Mouse (Mus musculus): Measurements from ENCODE around the gene Ifitm6.

Ifitm6 gene

DNA sequence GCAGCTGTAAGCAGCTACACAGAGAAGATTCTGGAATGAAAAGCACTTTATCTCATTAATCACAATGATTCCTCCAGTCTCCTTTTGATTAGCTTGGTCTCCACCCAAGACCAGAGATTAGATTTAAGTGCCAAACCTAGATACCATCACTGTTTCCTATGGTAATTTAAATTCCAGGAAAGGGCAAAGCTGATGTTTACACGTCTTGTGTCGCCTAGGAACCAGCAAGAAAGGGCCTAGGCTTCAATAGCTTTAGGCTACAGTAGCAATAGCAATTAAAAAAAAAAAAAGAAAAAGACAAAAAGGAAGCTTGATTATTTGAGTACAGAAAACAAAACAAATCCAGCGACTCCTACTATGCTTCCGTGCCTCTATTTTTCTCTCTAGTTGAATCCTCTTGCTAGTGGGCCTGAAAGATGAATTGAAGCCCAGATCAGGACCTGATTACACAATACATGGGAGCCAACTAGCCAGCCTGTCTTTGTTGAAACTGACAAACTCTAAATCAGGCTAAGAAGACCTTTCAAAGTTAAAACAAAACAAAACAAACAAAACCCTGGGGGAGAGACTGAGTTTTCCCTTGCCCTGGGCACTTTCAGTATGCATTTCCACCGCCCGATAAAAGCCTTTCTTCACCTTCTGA lies 8.5 kb upstream of the Ifitm6 start:
- no peak for TF ChIP-seq GATA4 (IDR thresholded peaks at IDR 0.05; ENCODE audit: insufficient replicate concordance, low read length)

DNA sequence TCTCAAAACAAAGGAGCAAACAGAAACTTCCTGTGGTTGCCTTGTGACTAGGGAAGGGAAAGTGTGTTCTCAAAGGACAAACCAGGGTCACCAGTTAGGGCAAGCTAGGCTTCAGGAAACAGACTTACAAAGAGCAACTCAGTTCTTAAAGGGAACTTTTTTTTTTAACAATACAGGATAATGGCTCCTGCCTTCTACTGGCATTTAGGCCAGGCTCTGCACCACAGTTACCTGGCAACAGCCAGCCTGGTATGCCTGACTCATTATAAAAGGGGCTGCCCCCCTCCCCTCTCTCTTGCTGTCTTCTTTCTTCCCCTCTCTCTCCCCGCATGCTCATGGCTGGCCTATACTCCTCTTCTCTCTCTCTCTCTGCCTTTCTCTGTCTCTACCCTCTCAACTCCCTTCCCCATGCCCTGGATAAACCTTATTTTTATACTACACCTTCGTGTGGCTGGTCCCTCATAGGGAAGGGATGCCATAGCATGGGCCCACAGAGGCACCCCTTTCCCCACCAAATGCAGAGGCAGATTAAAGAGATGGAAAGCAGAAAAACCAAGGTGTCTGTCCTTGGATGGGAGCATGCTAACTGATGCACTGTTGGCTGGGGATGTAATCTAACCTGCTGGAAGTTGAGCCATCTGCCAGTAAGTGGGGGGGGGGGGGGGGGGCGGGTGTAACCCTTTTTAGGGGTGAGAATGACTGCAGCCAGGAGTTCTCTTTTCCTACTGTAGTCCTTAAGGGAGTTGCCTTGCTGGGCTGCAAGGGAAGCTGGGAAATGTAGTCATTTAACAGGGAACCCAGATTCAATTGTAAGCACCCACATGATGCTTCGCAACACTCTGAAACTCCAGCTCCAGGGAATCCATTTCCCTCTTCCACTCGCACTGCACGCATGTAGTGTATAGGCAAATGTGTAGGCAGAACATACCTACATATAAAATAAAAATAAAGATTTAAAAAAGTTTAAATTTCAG lies 7.4 kb upstream of the Ifitm6 start:
- no peak for TF ChIP-seq GATA4 (IDR thresholded peaks at IDR 0.05; ENCODE audit: insufficient replicate concordance, low read length)

DNA sequence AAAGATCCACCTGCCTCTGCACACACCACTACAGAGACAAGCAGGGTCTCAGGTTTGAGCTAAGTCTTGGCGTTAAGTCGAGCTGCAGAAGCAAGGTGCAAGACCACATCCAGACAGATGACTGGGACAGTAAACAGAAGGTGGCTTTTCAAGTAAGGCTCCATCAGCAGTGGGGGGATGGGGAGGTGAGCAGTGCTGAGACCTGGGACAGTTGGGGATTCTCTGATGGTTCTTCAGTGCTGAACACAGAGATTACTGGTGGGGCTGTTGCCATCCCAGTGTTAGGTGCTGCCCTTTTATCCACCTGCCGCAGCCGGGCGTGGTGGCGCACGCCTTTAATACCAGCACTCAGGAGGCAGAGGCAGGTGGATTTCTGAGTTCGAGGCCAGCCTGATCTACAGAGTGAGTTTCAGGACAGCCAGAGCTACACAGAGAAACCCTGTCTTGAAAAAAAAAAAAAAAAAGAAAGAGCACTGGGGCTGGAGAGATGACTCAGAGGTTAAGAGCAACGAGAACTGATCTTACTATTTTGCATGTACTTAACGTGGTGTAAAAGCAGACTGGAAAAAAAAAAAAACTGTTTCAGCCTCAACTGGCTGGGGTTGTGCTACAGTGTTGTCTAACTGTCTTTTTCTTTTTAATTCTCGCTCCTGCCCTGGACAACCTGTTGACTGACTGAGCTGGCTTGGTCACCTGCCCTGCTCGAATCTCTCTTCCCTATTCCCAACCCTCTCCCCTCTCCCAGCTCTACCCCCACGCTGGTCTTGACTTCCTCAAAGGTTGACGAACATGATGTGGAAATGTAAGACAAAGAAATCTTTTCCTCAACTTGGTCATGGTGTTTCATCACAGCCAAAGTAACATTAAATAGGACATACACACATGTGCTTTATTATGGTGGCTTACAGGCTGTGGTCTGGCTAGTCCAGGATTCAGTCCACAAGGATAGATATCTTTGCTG lies 4.0 kb upstream of the Ifitm6 start:
- no peak for TF ChIP-seq GATA4 (IDR thresholded peaks at IDR 0.05; ENCODE audit: insufficient replicate concordance, low read length)

DNA sequence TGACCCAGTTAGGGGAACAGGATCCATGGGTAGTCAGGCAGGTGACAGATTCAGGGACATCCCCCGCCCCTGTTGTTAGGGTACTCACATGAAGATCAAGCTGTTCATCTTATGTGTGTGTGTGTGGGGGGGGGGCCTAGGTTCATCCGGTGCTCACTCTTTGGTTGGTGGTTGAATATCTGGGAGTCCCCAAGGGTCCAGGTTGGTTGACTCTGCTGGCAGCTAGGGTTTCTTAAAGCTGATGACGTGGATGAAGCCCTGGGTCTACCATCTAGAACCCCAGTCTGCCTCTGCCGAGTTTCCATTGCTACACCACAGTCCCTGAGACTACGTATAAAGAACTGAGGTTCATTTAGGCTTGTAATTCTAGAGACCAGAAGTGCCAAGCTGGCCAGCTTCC lies 1.3 kb upstream of the Ifitm6 start:
- no peak for TF ChIP-seq GATA4 (IDR thresholded peaks at IDR 0.05; ENCODE audit: insufficient replicate concordance, low read length)

DNA sequence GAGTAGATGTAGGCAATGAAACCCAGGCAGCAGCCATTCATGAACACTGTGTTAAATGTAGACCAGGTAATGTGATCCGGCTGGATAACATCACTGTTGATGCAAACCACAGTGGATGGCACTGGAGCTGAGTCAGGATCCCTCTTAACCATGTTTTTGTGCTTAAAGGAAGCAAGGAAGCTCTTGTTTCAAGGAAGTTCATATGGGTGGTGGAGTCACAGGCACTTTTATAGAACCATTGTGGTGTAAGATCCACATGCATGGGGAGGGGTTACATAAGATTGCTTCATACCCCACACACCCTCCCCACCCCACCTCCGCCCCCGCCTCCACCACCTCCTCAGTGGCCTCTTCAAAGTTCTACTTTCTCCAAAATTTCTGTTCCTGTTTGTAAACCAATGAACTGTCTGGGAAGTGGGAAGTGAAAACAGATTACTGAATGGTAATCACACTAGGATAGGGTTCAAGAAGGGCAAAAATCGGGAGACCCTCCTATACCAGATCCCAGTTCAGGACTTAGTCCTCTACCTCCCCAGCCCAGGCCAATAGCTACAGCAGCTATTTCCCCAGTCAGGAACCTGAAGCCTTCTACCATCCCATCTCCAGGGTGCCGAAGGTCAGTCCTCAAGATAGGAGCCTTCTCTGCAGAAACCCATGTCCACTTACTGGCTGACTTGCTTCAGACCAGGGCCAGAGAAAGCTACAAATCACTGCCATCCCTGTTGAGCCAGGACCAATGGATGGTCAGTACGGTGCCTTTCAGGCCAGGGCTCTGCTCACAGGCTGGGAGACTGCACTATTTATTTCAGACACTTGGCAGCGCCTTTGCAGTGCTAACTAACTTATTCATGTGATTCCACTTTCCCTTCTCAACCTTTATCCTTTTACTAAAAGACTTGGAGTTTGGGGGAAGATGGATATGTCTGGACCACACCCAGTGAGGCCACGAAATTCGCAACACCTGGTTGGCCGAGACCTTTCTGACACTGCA lies 722 bp downstream of the Ifitm6 start:
- no peak for TF ChIP-seq GATA4 (IDR thresholded peaks at IDR 0.05; ENCODE audit: insufficient replicate concordance, low read length)

DNA sequence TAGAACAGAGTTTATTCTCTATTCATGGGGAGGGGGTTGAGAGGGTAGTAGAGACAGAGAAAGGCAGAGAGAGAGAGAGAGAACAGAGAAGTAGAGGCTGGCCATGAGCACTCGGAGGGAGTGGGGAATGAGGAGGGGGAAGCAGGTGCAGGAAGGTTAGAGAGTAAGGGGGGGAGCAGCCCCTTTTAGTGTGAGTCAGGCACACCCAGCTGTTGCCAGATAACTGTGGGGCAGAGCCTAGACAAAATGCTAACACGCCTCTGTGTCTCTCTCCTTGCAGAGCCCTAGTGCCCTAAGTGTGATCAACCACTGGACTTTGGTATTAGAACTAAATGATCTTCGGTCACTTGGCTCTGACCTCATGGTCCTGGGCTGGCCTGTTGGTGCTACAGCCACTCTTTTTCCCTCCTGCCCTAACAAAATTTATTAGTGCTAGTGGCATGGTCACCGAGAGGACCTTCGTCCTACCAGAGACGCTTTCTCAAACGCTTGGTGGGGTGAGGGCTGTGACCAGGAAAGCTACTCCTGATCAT lies 6.4 kb downstream of the Ifitm6 start:
- TF ChIP-seq GATA4 (IDR thresholded peaks at IDR 0.05; ENCODE audit: insufficient replicate concordance, low read length), result no peak

DNA sequence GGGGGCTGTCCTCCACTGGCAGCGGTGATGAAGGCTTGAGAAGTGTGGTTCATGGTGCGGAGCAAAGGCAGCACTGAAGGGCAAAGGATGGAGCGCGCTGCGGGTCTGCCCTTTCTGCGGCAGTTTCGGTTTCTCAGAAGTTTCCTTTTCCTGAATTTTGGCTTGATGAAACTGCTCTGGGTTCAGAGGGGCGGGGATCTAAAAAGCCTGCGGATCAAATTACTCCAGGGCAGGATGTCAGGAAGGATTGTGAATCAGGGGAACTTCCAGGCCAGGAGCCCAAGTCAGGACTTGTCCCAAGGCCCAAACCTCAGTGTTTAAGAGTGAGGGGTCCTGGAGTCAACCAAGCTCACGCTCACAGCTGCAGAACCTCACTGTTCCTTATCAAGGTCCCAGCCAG lies 7.1 kb downstream of the Ifitm6 start, which contains the start of gene Ifitm3:
Gene Ifitm3, minus strand, starts transcription at position 178 of the 400 bp plus-strand sequence.
- TF ChIP-seq GATA4 (IDR thresholded peaks at IDR 0.05; ENCODE audit: insufficient replicate concordance, low read length), result no peak

DNA sequence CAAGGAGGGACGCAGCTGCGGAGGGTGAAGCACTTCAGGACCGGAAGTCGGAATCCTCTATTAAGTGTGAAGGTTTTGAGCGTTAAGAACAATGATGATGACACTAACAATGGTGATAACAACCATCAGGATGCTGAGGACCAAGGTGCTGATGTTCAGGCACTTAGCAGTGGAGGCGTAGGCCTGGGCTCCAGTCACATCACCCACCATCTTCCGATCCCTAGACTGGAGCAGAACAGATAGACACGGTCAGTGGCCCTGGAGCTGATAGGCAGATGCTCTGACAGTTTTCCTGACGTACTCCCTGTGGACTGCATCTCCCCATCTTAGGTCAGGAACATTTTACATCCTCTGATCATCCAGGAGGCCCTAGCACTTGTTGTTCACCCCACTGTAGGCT lies 8.1 kb downstream of the Ifitm6 start:
- TF ChIP-seq GATA4 (IDR thresholded peaks at IDR 0.05; ENCODE audit: insufficient replicate concordance, low read length), result no peak

DNA sequence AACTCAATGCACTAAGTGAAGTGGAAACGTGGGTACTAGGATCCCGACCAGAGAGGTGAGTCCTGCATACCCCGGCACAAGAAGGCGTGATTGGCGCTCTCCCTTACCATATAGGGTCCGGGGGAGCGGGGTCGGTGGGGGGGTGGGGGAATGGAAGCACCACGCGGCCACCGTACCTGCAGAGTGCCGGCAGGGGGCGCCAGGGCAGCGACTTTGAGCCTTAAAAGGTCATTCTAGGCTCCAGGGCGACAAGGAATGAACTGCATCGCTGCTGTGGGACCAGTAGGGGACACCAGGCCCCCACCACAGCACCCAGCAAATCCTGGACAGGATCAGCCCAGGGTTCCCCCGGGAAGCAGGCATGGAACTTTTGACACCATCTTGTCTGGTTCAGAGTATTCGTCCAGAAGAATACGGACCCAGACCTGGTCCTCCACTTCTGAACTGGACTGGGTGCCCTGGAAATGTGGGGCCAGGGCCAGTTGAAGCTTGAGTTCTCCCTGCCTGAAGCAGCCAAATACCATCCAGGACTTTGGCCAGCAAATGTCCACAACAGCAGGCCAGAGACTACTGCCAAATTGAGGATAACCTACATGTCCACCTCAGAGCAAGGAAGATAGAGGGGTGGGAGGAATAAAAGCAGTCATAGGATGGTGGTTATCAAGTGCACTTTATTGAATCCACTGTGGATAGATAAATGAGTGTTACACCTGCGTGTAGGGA lies 8.6 kb downstream of the Ifitm6 start:
- TF ChIP-seq GATA4 (IDR thresholded peaks at IDR 0.05; ENCODE audit: insufficient replicate concordance, low read length), result no peak; the same call in 1 of the 2 replicates

DNA sequence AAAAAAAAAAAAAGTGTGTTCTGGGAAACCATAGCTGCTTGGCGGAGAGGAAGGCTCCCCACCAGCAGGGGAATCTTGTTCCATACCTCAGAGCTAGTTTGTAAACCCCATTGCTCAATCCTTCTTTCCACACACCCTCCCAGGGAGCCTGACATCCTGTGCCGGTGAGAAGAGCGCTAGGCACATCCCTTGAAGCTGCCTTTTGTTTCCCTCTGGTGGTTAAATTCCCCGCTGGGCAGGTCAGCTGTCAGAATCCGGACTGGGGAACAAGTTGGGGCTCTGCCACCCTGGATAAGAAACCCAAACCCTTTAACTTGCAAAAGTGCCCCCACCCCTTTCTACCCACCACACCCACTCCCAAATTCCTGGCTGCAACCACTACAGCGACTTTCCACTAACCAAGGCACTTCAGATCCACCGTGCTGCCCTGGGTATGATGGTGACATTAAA lies 9.4 kb downstream of the Ifitm6 start:
- TF ChIP-seq GATA4 (IDR thresholded peaks at IDR 0.05; ENCODE audit: insufficient replicate concordance, low read length), result no peak

DNA sequence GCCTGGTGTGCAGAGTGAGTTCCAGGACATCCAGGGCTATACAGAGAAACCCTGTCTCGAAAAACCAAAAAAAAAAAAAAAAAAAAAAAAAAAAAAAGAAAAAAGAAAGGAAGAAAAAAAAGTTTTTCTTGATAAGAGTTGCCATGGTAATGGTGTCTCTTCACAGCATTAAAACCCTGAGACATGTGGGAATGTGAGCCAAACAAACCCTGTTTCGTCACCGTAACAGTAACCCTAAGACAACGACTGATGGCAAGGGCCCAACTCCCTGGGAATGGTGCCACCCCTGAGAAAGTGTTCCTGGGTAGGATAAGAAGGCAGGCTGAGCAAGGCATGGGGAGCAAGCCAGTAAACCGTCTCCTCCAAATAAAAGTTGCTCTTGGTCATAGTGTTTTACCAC lies 10.8 kb downstream of the Ifitm6 start:
- TF ChIP-seq GATA4 (IDR thresholded peaks at IDR 0.05; ENCODE audit: insufficient replicate concordance, low read length), result no peak

DNA sequence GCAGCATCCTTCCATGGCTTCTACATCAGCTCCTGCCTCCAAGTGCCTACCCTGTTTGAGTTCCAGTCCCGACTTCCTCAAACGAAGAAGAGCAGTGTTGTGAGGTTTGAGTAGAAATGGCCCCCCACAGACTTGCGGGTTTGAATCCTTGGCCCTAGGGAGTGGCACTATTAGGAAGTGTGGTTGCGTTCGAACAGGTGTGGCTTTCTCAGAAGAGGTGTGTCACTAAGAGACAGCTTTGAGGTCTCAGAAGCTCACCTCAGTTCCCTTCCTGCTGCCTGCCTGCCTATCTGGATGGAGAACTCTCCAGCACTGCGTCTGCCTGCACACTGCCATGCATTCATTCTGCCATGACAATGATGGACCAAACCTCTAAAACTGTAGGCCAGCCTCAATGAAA lies 11.3 kb downstream of the Ifitm6 start:
- TF ChIP-seq GATA4 (IDR thresholded peaks at IDR 0.05; ENCODE audit: insufficient replicate concordance, low read length), result no peak

All from liver, adult (tissue).